Mouse (Mus musculus) neutrophil, adult 65 days (primary cell): ENCODE results near the gene Lrrc52. TPM values are rescaled to one million over a fixed set of nuclear protein-coding genes. Genes with fewer than 3 reads are reported as not detected.

Source experiments
- total RNA-seq: library from RNA; stranded (reverse); gene quantifications from 2 replicates; pipeline ENCODE4 v1.2.4, GENCODE M21; 2023

Gene Lrrc52
- total RNA-seq: not detected in 2 replicates

DNA sequence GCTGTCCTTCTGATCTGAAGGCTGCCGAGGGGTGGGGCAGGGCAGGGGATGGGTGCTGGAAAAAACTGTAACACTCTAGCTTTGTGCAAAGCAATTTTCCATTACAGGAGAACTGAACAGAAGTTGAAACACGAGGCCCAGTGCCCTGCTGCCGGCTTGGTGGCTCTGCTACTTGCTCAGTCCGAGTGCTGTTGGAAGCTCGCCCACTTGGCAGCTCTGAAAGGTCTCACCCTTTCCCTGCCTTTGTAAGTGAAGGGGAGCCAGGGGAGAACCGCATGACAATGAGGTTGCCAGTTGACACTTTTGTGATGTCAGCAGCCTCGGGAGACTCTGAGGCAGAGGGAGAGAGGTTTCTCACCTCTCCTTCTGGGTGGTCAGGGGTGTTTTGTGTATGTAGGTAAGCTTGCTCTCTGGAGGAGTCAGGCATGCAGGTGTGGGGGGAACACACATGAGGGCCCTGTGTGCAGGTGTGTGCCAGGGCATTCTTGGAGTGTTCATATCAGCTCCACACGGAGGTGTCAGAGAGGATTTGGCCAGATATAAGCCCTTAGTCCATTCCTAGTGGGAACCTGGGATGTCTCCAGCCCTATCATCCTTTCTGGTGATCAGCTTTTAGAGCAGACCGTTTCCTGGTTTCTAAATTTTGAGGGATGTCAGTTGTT lies at the start of gene Lrrc52:
Gene Lrrc52 (minus strand): TSS at position 16 of the 662 bp plus-strand sequence.

Other genes starting within 250 kb of the Lrrc52 start
- gene Uck2, start 181.5 kb downstream of the Lrrc52 start, total RNA-seq: 26.1 and 32.7 TPM in 2 replicates
- gene Tmco1, start 158.4 kb downstream of the Lrrc52 start, total RNA-seq: 23.6 and 32.6 TPM in 2 replicates
- 24.6 and 30.5 TPM in 2 replicates for gene Aldh9a1, start 116.8 kb downstream of the Lrrc52 start, total RNA-seq
- gene Mgst3, start 72.9 kb downstream of the Lrrc52 start, total RNA-seq: 3.8 and 4.1 TPM in 2 replicates
- gene Rxrg, start 131.6 kb upstream of the Lrrc52 start, total RNA-seq: not detected in 2 replicates
- not detected in 2 replicates for gene Lmx1a, start 222.5 kb upstream of the Lrrc52 start, total RNA-seq